Mouse (Mus musculus) A20 (cell line): ENCODE measurements around the gene Hsf4.

ENCODE experiments used
- DNase-seq: peaks from one replicate; pipeline ENCODE4 v3.0.0-alpha.2; 2011; ENCODE audit warnings: low read depth, low spot score

The Hsf4 gene

GRCm38 (mm10) chr8:105258911-105259720 is 10.5 kb upstream of the Hsf4 start:
- DNase-seq, result no peak

- peak; percentile 92 for DNase-seq
Measured at GRCm38 (mm10) chr8:105259721-105260320, 9.8 kb upstream of the Hsf4 start.

- DNase-seq, result no peak
Measured at GRCm38 (mm10) chr8:105260371-105261099, 9.1 kb upstream of the Hsf4 start.

- DNase-seq, result no peak
Measured at GRCm38 (mm10) chr8:105261326-105261980, 8.1 kb upstream of the Hsf4 start.

GRCm38 (mm10) chr8:105263244-105263912 is 6.2 kb upstream of the Hsf4 start:
- peak; percentile 53 for DNase-seq

GRCm38 (mm10) chr8:105264024-105264982 is 5.3 kb upstream of the Hsf4 start, which contains the start of the genes Tradd and Fbxl8:
TSS of gene Tradd (minus strand) at chr8:105264609.
TSS of gene Fbxl8 (plus strand) at chr8:105264648.
- peak; percentile 90 for DNase-seq

- peak; percentile 87 for DNase-seq
Measured at GRCm38 (mm10) chr8:105265128-105265527, 4.5 kb upstream of the Hsf4 start.

- DNase-seq, result peak; percentile 49
Measured at GRCm38 (mm10) chr8:105266775-105267174, 2.8 kb upstream of the Hsf4 start.

- DNase-seq, result no peak
Measured at GRCm38 (mm10) chr8:105268342-105269074, 1.1 kb upstream of the Hsf4 start.

- DNase-seq, result no peak
Measured at GRCm38 (mm10) chr8:105269075-105269458, 534 bp upstream of the Hsf4 start.

- DNase-seq, result no peak
Measured at GRCm38 (mm10) chr8:105270101-105270915, 707 bp downstream of the Hsf4 start.

GRCm38 (mm10) chr8:105270916-105271186 is 1.2 kb downstream of the Hsf4 start:
- DNase-seq, result no peak

GRCm38 (mm10) chr8:105275387-105275786 is 5.8 kb downstream of the Hsf4 start:
- DNase-seq, result no peak

- DNase-seq, result no peak
Measured at GRCm38 (mm10) chr8:105275840-105276239, 6.2 kb downstream of the Hsf4 start, which contains the start of gene Nol3. TSS of gene Nol3 (plus strand) at chr8:105276140.

GRCm38 (mm10) chr8:105276292-105277120 is 6.9 kb downstream of the Hsf4 start:
- DNase-seq, result no peak

GRCm38 (mm10) chr8:105278911-105279334 is 9.3 kb downstream of the Hsf4 start:
- no peak for DNase-seq

- no peak for DNase-seq
Measured at GRCm38 (mm10) chr8:105280567-105280966, 11.0 kb downstream of the Hsf4 start.

GRCm38 (mm10) chr8:105281821-105282220 is 12.2 kb downstream of the Hsf4 start:
- DNase-seq, result no peak
